Mouse (Mus musculus) cerebellum, adult 2 months (tissue): ENCODE results near the gene Eif4enif1. TPM values are rescaled to one million over a fixed set of nuclear protein-coding genes. Genes with fewer than 3 reads are reported as not detected.
"Not testable (repeated sequence)": the region's sequence is repeated elsewhere in the genome, so short reads cannot be mapped to it uniquely, and the experiment has no call there.

Experiments used
- DNase-seq, 2 experiments: peaks; one replicate each; pipeline ENCODE4 v3.0.0; 2021
- H3K27ac ChIP-seq: fragments of 200-500 bp; 2 replicates; pipeline ENCODE4 v1.5.1; 2012; ENCODE audit warnings: low read length, control low read depth, inconsistent platforms; ENCODE audit not compliant: insufficient read depth
- H3K27me3 ChIP-seq: fragments of 200-500 bp; 2 replicates; pipeline ENCODE4 v1.6.1; 2012; ENCODE audit warnings: inconsistent platforms, mild to moderate bottlenecking, low read length, moderate library complexity; ENCODE audit not compliant: control insufficient read depth, insufficient read depth
- H3K4me1 ChIP-seq: fragments of 200-500 bp; 2 replicates; pipeline ENCODE4 v1.6.1; 2011; ENCODE audit warnings: low read length; ENCODE audit not compliant: control insufficient read depth, insufficient read depth
- H3K4me3 ChIP-seq: fragments of 200-500 bp; replicated peaks from 2 replicates; pipeline ENCODE3; 2011; ENCODE audit warnings: mild to moderate bottlenecking, low read depth, low read length, control low read depth; ENCODE audit not compliant: insufficient read depth
- CTCF ChIP-seq: fragments of 200-500 bp; IDR thresholded peaks from 2 replicates; pipeline ENCODE4 v1.5.1; 2011; ENCODE audit warnings: low read depth, mild to moderate bottlenecking, control low read depth, low read length, moderate library complexity, borderline replicate concordance; ENCODE audit not compliant: insufficient read depth
- POLR2A ChIP-seq: fragments of 200-500 bp; IDR thresholded peaks from 2 replicates; pipeline ENCODE4 v1.6.1; 2011; ENCODE audit warnings: low read length, control low read depth, borderline replicate concordance; ENCODE audit not compliant: insufficient read depth
- WGBS: fragments of 180-500 bp; shearing (Covaris S2); methylation state at CpG from one replicate; pipeline ENCODE4 v1.1.7; 2018; 5-methylcytosine and 5-hydroxymethylcytosine counted together
- polyA plus RNA-seq: library from polyadenylated mRNA; depleted of rRNA; stranded (reverse); fragments of >200 nt; gene quantifications from 2 replicates; pipeline ENCODE4 v1.2.3, GENCODE M21; 2012

Eif4enif1 gene
- polyA plus RNA-seq, 1 experiment, result 57.4 TPM

- WGBS, result 85% methylated on average over 25 of the region's 25 CpGs
- peak within 1 kb of the TSS; percentile 4 for H3K4me3 ChIP-seq
- no peaks in the 10 kb centered on the region for H3K27me3 ChIP-seq
- no peak for TF ChIP-seq CTCF
- no peak for TF ChIP-seq POLR2A
- no peaks in the 10 kb centered on the region for H3K4me1 ChIP-seq
- no peak for DNase-seq
- H3K27ac ChIP-seq, result no peak within 1 kb of the TSS
Observed at GRCm38 (mm10) chr11:3193363-3193762, 8.8 kb upstream of the Eif4enif1 start, which contains the start of gene Sfi1. Sfi1 (minus strand) TSS chr11:3193463.

- H3K27ac ChIP-seq, H3K4me1 ChIP-seq, H3K27me3 ChIP-seq, H3K4me3 ChIP-seq, DNase-seq: not testable (repeated sequence)
- 84% methylated on average over 6 of the region's 7 CpGs for WGBS
Observed at GRCm38 (mm10) chr11:3200636-3201035, 1.6 kb upstream of the Eif4enif1 start.

GRCm38 (mm10) chr11:3201326-3202230 is 614 bp upstream of the Eif4enif1 start:
- Histone ChIP-seq H3K4me1 (peaks cover 4% of the 10 kb centered on the region; the same call in 1 of the 2 replicates), H3K27me3 (no peaks in the 10 kb centered on the region), H3K27ac (peak overlapping the region; percentile 99; the same call in 1 of the 2 replicates), H3K4me3 (peak overlapping the region; percentile 84)
- 4% methylated on average over 16 of the region's 16 CpGs for WGBS
- peak in 1 of 2 experiments; percentile 18 for DNase-seq
- no peak for TF ChIP-seq POLR2A
- TF ChIP-seq CTCF, result no peak

GRCm38 (mm10) chr11:3202781-3203441 is 719 bp downstream of the Eif4enif1 start:
- WGBS, result 1% methylated on average over 50 of the region's 57 CpGs
- peak; percentile 61 to 70 for DNase-seq
- Histone ChIP-seq H3K27me3 (no peaks in the 10 kb centered on the region), H3K27ac (peak overlapping the region; percentile 25), H3K4me1 (peaks cover 4% of the 10 kb centered on the region; the same call in 1 of the 2 replicates), H3K4me3 (peak overlapping the region; percentile 60)
- TF ChIP-seq CTCF, result no peak
- TF ChIP-seq POLR2A, result no peak

GRCm38 (mm10) chr11:3203771-3204170 is 1.6 kb downstream of the Eif4enif1 start:
- H3K27me3 ChIP-seq, result no peaks in the 10 kb centered on the region
- no peak for DNase-seq
- TF ChIP-seq POLR2A (no peak), CTCF (no peak)
- WGBS, result 89% methylated on average over 2 of the region's 2 CpGs
- H3K4me3 ChIP-seq, result no peak overlapping the region
- H3K27ac ChIP-seq, result no peak overlapping the region
- H3K4me1 ChIP-seq, result peaks cover 4% of the 10 kb centered on the region; the same call in 1 of the 2 replicates

DNA sequence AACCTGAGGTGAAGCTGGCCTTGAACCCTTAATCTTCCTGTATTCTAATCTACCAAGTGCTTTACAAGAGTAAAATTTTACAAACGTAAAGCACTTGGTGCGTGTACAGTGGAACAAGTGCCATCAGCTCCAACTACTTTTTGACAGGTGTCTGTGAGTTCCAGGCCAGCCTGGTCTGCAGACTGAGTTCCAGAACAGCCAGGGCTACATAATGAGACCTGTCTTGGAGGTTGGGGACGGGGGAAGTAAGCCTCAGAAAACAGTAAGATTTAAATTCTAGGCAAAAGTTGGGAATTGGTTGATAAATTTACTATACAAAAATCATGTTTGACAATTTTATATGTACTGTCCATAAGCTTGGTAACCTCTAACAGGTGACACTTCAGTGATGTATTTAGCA is 3.0 kb downstream of the Eif4enif1 start:
- Histone ChIP-seq H3K27ac (no peak overlapping the region), H3K4me3 (no peak overlapping the region), H3K27me3 (no peaks in the 10 kb centered on the region), H3K4me1 (peaks cover 4% of the 10 kb centered on the region; the same call in 1 of the 2 replicates)
- TF ChIP-seq POLR2A (no peak), CTCF (no peak)
- 89% methylated on average over 3 of the region's 3 CpGs for WGBS
- no peak for DNase-seq

- TF ChIP-seq CTCF (no peak), POLR2A (no peak)
- H3K4me3 ChIP-seq, result no peak overlapping the region
- H3K27ac ChIP-seq, result no peak overlapping the region
- 94% methylated on average over 3 of the region's 3 CpGs for WGBS
- H3K27me3 ChIP-seq, result no peaks in the 10 kb centered on the region
- H3K4me1 ChIP-seq, result peaks cover 4% of the 10 kb centered on the region; the same call in 1 of the 2 replicates
- no peak for DNase-seq
Observed at GRCm38 (mm10) chr11:3206783-3207182, 4.6 kb downstream of the Eif4enif1 start.
